Mouse (Mus musculus): ENCODE results near the gene Cdk7.
A peak's percentile ranks its signal among the peaks of the same experiment; 100 is the strongest.

Gene Cdk7

DNA sequence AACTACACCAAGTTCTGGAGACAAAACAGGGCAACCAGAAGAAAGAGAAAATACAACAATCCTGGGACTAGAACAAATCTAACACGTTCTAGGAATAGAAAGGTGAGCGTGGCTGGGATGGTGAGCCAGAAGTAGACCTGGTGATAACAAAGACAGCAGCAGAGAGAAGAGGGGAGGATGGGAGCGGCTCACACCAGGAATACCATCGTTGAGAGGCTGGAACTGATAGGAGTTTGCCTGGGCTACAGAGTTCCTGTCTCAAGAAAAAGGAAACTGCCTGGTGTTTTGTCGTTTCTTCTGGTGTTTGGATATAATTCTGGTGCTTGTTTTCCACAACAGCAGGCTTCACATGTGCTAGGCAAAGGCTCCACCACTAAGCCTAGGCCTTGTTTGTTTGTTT, 2.7 kb downstream of the Cdk7 start:
- no peak for DNase-seq (ENCODE audit: low read depth, low spot score)

DNA sequence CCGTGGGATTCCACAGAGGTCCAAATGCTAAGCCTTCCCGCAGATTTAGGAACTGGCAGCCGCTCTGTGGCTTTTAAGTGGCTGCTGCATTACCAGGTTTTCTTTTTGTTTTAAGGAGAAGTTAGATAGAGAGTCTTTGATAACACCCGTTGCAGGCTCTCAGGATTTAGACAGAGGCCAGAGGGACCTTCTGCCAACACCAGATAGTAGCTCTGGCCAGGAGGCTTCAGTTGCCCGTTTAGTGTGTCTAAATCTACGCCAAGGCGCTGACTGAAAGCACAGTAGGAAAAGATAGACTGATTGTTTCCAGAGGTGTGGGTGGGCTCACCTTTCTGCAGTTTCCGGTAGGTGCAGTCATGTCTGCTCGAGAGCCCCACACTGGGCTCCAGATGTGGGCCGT, 5.5 kb downstream of the Cdk7 start:
- peak; percentile 14 for DNase-seq (ENCODE audit: low read depth, low spot score)

DNA sequence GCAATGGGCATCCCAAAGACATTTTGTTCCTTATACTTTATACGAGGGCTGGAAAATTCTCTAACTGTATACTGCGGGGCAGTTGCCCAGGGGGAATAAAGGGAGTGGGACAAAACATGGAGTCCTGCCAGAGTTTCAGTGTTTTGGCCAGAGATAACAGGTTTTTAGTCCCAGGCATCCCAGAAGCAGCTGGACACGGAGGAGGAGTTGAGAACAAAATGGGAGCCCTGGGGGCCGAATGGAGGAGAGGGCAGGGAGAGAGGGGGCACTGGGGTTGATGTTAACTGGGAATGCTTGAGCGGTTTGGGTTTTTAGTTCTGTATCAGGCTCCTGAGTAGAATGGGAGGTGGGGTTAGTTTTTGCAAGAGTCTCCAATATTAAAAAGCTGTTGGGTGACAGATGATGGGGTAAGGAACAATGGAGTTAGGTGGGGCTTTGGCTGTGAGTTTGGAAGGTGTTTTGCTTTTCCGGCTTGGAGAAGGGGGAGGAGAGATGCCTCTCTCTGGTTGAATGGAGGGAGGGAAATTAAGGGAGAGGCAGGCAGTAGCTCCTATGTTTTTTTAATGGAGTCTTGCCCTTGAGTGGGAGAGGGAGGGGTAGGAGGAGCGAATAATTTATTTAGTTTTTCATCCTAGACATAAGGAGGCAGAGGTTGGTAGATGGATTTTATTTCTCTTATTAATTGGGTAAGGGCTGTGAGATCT, 6.5 kb downstream of the Cdk7 start:
- DNase-seq (ENCODE audit: low read depth, low spot score), result no peak

DNA sequence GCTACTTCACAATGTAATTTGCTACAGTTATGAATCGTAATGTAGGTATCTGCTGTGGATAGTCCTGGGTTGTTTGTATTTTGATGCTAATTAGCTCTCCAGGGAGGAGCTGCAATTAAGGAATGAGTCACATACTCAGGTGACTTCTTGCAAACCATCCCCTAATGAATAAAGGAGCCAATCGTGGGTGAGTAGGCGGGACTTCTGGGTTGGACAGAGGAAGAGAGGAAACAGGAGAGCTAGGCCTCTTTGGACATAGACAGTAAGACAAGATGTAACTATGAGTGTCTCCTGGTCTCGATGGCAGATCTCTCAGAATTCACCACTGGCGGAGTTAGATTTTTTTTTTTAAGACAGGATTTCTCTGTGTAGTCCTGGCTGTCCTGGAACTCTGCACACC, 9.1 kb downstream of the Cdk7 start:
- no peak for DNase-seq (ENCODE audit: low read depth, low spot score)

DNA sequence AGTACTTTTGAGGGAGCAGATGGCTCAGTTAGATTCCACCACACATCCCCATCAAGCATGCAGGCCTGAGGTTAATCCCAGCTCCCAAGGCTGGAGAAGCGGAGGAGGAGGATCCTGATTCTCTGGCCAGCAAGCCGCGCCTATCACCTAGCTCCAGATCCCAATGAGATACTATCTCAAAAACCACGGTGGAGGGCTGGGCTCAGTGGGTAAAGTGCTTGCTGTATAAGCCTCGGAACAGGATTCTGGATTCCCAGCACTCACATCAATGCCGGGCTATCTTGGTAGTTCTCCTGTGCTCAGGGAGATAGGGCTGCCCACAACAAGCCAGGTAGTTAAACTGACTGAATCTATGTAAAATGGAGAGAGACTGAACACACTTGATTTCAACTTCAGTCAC, 15.3 kb downstream of the Cdk7 start:
- no peak for DNase-seq (ENCODE audit: low read depth, low spot score)

DNA sequence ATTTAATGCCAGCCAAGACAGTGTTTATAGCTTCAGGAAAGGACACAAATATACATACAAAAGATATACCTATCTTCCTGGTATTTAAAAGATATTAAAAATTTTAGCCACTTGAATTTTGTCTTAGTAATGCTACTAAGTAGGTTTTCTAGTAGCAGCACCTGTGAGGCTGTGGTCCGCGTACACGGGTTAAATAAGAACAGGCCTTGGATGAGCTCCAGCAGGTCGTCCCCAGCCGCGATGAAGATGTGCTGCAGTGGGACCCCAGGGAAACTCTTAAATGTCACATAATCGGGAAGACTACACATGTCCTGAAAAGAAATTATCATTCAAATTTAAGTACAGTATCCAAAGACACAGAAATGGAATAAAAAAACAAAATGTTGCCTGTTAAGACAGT, 24.5 kb downstream of the Cdk7 start:
- no peak for DNase-seq (ENCODE audit: low read depth, low spot score)

DNA sequence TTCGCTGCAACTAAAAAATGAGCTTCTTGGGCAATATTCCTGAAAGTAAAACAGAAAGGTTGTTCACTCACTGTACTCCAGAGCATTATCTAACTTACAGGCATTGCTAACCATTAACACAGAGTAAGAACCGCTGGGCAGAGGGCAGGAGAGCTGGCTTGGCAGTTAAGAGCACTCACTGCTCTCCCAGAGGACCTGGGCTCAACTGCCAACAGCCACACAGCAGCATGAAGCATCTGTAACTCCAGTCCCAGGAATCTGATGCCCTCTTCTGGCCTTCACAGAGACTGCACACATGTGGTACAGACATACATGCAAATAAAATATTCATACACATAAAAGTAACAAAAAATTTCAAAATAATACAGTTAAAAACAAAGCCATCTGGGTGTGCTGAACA, 27.3 kb downstream of the Cdk7 start:
- peak; percentile 8 for DNase-seq (ENCODE audit: low read depth, low spot score)

DNA sequence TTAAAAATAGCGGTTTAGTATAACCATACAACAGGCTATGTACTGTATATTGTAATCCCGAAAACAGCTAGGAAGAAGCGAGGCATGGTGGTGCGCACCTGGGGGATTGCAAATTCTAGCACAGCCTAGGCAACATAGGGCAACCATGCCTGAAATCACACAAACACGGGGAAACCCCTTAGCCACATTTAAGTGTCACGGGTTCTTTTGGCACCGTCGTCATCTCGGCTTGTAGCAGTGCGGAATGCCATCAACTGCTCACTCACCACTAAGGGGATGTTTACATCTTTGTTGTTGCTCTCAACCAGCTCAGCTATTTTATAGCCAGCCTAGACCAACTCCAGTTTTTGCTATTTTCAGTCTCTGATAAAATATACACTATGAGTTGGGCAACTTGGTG, 31.9 kb downstream of the Cdk7 start:
- DNase-seq (ENCODE audit: low read depth, low spot score), result no peak

DNA sequence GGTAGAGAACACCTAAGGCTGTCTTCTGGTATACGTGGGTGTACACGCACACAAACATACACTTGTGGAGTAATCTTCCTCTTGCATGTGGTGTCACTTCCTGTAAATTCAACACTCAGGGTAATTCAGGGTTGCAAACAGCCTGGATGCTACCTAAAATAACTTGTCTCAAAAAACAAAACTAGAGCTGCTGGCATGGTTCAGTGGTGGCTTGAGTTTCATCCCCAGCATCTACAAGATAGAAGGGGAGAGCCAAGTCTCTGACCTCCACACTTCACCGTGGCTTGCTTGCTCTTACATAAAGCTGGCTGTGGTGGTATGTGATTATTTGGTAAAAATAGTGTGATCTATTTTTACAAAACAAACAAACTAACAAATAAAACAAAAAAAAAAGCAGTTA, 33.2 kb downstream of the Cdk7 start:
- DNase-seq (ENCODE audit: low read depth, low spot score), result no peak

DNA sequence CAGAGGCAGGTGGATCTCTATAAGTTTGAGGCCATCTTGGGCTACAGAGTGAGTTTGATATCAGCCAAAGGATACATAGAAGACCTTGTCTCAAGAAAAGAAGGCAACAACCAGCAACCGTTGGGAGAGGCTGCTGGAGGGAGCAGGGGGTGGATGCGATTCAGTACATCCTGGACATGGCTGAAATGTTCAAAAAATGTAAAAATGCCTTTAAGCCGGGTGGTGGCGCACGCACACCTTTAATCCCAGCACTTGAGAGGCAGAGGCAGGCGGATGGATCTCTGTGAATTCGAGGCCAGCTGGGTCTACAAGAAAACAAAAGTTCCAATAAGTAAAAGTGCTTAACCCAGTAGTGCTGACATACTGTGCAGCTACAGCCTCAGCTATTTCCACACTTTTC, 43.2 kb downstream of the Cdk7 start:
- DNase-seq (ENCODE audit: low read depth, low spot score), result no peak

DNA sequence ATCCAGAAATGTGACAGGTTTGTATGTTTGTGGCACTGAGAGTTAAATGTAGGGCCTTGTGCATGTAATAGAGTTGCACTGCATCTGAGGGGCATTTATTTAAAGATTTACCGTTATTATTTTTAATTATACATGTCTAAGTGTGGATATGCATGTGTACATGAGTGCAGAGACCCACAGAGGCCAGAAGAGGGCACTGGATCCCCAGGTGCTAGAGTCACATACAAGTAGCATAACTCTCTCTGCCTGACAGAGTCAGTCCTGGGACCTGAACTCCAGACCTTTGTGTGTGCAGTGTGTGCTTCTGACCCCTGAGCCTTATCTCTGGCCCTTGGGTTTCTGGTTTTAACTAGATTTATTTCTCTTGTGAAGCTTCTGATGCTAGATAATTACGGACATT, 46.4 kb downstream of the Cdk7 start:
- peak; percentile 52 for DNase-seq (ENCODE audit: low read depth, low spot score)

DNA sequence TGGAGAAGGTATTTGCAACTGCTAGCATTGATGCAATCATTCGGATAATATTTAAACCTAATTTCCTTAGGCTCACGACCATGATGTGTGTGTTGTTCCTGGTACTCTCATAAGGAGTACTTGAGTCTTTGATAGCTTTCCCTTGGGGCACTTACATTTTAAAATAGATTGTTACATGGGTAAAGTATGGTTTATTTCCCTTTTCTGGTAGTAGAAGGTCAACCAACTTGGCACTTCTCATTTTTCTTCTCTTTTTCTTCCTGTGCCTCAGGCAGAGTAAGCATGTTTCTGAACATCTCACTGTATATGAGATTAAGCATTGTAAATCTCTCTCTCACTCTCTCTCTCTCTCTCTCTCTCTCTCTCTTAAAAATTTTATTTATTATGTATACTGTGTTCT, 47.9 kb downstream of the Cdk7 start:
- no peak for DNase-seq (ENCODE audit: low read depth, low spot score)

DNA sequence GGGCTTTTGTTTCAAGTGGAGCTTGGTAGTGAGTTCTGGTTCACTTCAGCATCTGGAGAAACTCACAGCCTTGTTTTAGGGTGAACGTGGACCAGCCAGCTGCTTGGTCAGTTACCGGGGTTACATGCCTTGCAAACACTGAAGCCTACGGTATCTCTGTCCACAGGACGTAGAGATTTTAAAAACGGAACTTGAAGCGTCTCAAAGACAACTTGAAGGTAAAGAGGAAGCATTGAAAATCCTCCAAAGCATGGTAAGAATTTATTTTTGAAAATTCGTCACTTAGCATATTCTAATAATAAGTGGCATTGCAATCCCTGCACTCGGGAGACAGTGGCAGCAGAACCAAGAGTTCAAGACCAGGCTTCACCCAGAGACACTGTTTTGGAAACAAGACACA, 49.1 kb downstream of the Cdk7 start:
- no peak for DNase-seq (ENCODE audit: low read depth, low spot score)

DNA sequence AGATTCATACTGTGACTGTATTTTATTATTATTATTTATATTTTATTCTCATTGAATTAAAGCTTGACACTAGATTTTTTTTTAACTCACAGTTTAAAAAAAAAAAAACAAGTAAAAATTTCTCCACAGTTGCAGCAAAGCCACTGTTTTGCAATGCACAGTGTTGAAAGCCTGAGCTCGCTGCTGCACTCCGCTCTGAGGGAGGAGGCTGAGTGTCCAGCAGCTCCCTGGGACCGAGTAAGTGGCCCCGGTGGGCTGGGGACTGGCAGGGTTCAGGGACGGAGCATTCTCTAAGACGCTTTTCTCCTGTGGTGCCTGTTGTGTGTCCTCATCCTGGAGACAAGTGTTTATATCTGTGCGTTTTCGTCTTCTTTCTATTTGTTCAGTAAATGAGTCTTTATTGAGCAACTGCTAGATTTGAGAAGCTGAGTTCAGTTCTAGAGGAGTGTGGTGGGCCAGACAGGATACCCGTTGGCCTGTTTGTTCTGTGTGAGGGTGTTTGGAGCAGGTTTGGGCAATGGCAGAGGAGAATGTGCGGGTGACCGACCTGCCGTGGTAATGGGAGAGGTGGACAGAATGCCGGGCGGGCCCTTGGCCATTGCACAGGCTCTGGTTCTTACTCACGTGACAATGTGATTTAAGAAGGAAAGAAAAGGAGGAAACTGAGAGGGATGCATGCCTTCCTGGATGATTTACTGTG, 54.7 kb downstream of the Cdk7 start:
- no peak for DNase-seq (ENCODE audit: low read depth, low spot score)

DNA sequence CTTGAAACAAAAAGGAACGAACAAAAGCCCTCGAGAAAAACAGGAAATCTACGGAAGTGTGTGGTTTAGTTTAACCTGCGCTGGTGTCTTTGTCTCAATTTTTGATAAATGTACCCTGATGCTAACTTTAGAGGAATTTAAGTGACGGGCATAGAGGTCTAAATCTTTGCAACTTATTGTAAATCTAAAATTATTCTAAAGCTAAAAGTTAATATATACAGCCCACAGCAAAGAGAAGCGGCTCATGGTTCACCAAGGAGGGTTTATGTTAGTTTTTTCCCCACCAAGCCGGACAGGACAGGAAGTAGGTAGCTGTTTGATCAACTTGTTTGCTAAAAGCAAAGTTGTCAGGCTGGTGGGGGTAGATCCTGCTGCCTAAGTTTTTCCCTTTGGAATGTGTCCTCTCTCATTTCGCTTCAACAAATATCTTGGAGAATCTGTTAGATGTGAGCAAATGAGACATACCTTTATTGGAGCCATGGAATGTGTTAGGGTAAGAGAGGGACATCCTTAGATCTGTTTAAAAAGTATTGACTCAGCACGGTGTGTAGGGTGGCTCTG, 60.5 kb downstream of the Cdk7 start:
- peak; percentile 36 for DNase-seq (ENCODE audit: low read depth, low spot score)

DNA sequence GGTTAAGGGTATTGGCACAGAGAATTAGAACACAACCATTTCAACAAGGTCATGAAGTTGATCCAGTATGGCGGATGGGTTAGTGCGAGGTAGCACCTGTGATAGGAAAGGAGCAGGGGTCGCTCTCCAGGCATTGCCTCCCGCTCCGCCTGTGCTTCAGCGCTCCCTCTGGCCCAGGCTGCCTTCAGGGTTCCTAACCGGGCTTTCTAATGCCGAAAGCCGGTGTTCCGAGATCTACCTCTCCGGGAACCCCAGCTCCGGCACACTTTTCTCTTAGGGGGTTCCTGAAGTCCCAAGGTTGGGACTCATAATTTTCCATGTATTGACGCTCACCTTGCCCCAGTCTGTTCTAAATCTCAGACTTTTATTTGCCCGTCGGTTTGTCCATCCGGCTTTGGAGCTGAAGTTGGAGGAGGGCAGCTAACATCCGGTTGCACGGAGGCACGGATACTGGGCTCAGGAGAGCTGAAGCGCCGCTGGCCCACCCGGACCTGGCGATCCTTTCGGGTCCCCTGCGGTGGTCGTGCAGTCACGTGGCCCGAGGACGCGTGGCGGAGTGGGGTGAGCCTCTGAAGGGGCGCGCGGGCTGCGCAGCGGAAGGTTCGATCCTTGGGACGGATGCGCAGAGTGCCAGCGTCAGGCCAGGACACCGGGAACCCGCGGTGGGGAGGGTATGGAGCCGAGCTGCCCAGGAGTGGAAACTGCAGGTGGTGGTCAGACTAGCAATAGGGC, 61.3 kb downstream of the Cdk7 start, which contains the start of gene Ccdc125:
TSS of gene Ccdc125 (plus strand) at position 427 of the 732 bp plus-strand sequence.
- DNase-seq (ENCODE audit: low read depth, low spot score), result peak; percentile 62

DNA sequence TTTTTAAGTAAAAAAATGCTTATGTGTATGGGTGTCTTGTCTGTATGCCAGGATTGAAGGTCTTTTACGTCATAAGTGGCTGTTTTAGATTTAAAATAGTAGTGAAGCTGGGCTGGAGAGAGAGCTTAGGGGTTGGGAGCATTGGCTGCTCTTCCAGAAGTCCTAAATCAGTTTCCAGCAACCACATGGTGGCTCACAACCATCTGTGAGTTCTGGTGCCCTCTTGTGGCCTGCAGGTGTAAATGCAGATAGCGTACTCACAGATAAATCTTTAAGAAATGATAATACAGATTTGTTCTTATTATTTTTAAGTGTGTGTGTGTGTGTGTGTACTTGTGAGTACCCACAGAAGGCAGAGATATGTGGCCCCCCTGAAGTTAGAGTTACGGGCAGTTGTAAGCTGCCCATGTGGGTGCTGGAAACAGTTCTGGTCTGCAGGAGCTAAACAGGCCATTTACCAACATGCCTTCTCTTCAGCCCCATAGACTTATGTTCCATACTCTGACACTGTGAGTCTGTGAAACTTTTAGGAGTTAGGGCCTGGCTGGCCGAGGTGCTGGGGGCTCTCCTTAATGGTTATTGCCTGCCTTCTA, 70.8 kb downstream of the Cdk7 start:
- peak; percentile 88 for DNase-seq (ENCODE audit: low read depth, low spot score)

DNA sequence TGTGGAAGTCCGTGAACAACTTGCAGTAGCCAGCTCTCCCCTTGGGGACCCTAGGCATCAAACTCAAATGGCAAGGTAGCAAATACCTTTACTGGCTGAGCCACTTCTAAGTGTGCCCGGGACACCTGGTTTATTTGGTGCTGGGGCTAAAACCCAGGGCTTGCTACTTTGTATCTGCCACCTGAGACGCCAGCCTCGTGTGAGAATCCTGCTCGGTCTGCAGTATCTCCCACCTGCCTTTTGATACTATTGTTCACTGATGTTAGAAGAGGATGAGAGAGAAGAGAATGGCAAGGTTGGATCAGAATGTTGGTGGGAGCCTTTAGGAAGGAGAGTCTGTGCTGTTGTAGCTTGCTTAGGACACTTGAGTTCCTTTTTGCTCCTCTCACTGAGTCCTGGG, 72.6 kb downstream of the Cdk7 start:
- DNase-seq (ENCODE audit: low read depth, low spot score), result no peak
